Mouse (Mus musculus) CH12.LX (cell line): ENCODE measurements around the gene Hck.

Experiments
- BHLHE40 ChIP-seq: IDR thresholded peaks from 2 replicates; pipeline ENCODE4 v1.6.1; 2011; ENCODE audit warnings: mild to moderate bottlenecking, low read depth, low read length, improper control_type of control experiment
- CTCF ChIP-seq, 2 experiments: IDR thresholded peaks in 1 of 2; conservative IDR thresholded peaks in 1 of 2; 2 replicates each; pipeline ENCODE4 v1.5.1; 2011 to 2012; ENCODE audit warnings: low read depth in 2 of 2, low read length in 2 of 2, improper control_type of control experiment in 1 of 2, inconsistent platforms in 1 of 2, mild to moderate bottlenecking in 1 of 2, moderate library complexity in 1 of 2
- EP300 ChIP-seq: IDR thresholded peaks from 2 replicates; pipeline ENCODE4 v1.6.1; 2011; ENCODE audit warnings: low read length, improper control_type of control experiment
- GABPA ChIP-seq: IDR thresholded peaks from 2 replicates; pipeline ENCODE4 v1.6.1; 2012; ENCODE audit warnings: low read depth, low read length, improper control_type of control experiment, inconsistent platforms; ENCODE audit not compliant: insufficient replicate concordance
- HCFC1 ChIP-seq: IDR thresholded peaks from 2 replicates; pipeline ENCODE4 v1.6.1; 2012; ENCODE audit warnings: low read depth, mild to moderate bottlenecking, inconsistent platforms, low read length, improper control_type of control experiment
- MXI1 ChIP-seq: IDR thresholded peaks from 2 replicates; pipeline ENCODE4 v1.6.1; 2011; ENCODE audit warnings: mild to moderate bottlenecking, low read depth, low read length, improper control_type of control experiment
- POLR2A ChIP-seq: IDR thresholded peaks from 2 replicates; pipeline ENCODE4 v1.6.1; 2011; ENCODE audit warnings: low read depth, mild to moderate bottlenecking, improper control_type of control experiment, low read length
- TBP ChIP-seq: conservative IDR thresholded peaks from 2 replicates; pipeline ENCODE4 v1.6.1; 2011; ENCODE audit warnings: low read depth, low read length, improper control_type of control experiment
- UBTF ChIP-seq: IDR thresholded peaks from 2 replicates; pipeline ENCODE4 v1.6.1; 2012; ENCODE audit warnings: low read depth, mild to moderate bottlenecking, inconsistent platforms, low read length, improper control_type of control experiment, moderate library complexity

- TF ChIP-seq CTCF (conservative IDR thresholded peaks at IDR 0.05 in 1 of 2, IDR thresholded peaks at IDR 0.05 in 1 of 2; ENCODE audit: low read depth in 2 of 2, low read length in 2 of 2) (no peak), MXI1 (no peak), UBTF (no peak), GABPA (no peak), POLR2A (no peak), HCFC1 (no peak), BHLHE40 (no peak), EP300 (no peak), TBP (no peak)
Measured at GRCm38 (mm10) chr2:153168134-153168820, 60.0 kb downstream of the Hck start.
